Mouse (Mus musculus) urinary bladder, postnatal 14 days (tissue): ENCODE results near the gene Shisa9.
"Not testable (repeated sequence)": the region's sequence is repeated elsewhere in the genome, so short reads cannot be mapped to it uniquely, and the experiment has no call there.

Experiments
- DNase-seq: peaks from one replicate; pipeline ENCODE4 v3.0.0; 2021; ENCODE audit warnings: low spot score

The Shisa9 gene

DNA sequence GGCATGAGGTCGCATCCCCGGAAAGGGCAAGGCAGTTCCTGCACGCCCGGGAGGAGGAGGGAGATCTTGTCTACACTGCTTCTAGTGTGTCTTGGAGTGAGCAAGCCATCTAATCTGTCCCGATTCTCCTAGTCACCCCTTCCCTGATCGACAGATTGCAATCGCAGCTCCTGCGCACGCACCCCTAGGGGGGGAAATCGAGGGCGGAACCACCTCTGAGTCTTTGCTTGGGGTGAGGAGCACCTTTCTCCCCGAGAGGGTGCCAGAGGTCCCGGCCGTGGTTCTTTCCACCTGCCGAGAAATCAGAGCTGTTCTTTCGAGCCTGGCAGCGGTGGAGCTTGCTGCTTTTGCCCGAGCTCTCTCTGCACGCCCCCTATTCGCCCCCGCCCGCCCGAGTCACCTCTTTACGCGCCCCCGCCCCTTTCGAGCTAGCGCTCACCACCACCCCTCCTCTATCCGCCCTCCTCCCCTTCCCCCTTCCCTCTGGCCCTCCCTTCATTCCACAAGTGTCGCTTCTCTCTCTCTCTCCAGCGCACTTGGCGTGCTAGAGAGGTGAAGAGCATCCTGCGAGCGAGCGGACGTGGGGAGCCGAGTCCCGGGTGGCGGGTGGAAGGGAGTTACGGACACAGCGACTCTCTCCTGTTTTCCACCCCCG lies at the start of gene Shisa9:
Shisa9 (plus strand) TSS at position 498 of the 655 bp plus-strand sequence.
- peak; percentile 4 for DNase-seq

DNA sequence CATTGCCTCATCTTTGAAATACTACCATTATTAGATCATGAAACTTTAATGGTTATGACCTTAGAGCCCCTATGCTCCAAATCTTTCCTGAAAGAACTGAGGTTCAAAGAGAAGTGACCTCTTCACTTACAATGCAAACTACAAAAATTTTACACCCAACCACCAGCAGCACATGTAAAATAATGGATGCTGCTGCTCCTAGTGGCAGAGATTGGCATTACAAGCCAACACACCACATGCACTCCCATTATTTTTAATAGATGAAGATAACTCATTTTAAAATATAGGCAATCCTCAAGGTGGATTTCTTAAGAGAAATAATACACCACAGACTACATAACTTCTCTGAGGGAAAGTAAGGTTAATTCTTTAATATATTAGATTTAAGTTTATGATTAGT lies 43.4 kb upstream of the Shisa9 start:
- peak; percentile 45 for DNase-seq

DNA sequence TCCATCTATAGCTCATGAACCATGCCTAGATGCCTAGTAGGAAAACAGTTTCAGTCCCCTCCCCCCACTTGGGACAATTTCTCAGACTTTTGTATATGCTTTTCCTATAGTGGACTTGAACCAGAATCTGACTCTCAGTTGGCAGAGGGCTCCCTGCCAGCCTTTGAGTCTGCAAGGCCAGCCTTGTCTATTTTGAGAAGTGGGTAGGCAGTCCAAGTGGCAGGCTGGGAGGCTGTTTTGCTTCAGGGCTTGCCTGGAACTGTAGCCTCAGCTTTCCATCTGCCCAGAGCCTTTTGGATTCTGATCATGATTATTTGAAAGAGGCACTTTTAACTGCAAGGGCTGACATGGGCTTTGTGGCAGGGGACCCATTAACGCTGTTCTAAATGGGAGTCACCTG lies 23.2 kb upstream of the Shisa9 start:
- DNase-seq = no peak

DNA sequence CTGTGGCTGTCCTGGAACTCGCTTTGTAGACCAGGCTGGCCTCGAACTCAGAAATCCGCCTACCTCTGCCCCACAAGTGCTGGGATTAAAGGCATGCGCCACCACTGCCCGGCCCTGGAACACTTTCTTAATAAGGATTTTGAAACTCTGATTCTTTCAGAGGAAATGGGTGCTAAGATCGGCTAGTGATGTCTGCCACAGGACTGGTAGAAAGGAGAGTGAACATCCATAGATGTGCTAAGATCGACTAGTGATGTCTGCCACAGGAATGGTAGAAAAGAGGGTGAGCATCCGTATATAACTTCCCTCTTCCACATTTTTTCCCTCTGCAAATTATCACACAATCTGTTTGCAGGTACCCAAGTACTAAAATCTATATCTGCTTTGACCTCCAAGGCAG lies 17.9 kb upstream of the Shisa9 start:
- no peak for DNase-seq

DNA sequence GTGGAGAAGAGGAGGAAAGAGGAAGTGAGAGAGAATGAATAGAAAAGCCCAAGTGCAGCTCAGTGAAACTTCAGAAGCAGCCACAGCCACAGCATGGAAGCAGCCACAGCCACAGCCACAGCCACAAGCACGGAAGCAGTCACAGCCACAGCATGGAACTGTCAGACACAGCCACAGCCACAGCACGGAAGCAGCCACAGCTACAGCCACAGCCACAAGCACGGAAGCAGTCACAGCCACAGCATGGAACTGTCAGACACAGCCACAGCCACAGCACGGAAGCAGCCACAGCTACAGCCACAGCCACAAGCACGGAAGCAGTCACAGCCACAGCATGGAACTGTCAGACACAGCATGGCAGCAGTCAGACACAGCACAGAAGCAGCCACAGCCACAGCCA lies 17.1 kb upstream of the Shisa9 start:
- DNase-seq = not testable (repeated sequence)

DNA sequence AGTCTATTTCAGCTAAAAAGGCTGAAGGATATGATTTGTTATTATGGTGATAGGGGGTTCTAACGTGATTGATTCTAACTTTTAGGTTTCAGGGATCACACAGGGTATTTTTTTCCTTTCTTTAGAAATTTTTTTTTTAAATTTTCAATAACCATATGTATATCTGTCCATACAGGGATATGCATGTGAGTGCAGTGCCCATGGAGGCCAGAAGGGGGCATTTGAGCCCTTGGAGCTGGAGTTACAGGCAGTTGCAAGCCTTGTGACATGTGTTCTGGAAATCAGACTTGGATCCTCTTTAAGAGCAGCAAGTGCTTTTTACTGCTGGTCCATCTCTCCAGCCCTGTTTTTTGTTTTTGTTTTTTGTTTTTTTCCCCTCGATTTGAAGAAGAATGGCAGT lies 16.3 kb upstream of the Shisa9 start:
- DNase-seq = no peak

DNA sequence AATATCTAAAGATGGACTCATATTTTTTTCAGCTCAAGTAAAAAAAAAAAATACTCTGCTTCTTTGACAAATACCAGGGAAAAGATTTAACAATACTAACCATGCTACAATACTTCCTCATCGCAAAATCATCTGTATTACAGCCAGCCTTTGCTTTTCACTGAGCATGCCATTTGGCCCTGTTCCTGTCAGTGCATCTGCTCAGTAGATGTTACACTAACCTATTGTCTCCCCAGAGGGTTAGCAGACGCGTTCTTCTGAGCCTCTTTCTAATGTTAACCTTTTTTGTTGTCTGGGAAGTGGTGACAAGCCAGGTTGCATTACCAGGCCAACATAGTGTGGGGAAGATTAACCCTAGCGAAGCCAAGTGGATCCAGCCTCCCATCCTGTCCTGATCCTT lies 10.2 kb upstream of the Shisa9 start:
- DNase-seq = no peak

DNA sequence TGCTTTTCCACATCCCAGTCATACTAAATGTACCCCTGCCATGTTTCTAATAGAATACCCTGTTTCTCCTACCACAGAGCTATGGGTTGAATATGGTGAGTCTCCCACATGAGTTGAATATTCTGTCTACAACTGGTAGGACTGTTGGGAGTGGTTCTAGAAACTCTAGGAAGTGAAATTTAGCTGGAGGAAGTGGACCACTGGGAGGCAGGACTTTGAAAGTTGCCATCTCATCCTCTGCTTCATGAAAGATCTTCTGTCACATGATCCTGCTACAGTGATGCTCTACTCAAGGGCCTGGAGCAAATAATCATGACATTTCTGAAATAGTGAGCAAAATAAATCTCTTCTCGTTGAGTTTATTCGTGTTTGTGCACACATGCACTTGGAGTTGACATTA lies 7.2 kb upstream of the Shisa9 start:
- no peak for DNase-seq

DNA sequence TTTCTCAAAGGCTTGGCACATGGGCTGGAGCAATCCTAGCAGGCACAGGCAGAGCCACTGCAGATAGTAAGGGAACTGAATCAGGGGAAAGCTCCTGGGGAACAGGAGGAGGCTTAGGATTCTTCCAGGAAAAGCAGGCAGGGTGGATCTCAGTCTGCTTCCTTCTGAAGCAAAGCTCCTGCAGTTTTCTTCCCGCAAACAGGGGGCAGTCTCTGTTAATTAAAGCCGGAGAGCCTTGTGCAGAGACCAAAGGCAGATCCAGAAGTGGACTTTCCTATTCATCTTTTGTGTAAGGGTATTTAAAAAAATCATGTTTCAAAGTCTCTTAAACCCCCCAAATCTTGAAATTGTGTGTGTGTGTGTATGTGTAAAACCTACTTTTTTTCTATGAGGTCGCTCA lies 3.1 kb upstream of the Shisa9 start:
- DNase-seq = peak; percentile 24

DNA sequence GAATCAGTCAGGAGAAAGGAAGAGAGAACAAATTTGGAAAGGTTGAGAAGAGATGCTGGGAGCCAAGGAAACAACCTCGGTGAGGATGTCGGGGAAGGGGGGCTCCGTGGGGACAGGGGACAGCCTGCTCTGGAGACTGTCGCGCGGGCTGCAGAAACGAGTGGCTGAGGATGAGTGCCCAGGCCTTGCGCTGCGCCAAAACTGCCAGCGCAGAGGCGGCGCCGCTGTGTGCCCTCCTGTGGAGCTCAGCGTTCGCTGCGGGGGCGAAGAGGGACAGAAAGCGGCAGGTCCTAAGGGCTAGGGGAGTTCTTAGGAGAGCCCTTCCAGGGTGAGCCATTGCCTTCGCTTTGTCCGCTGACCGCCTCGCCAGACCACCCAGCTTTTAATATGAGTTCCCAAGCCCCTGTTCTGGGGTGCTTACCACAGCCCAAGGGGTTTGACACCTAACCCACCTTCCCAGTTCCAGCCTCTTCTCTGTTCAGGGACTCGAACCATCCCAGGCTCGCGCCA lies 752 bp upstream of the Shisa9 start:
- no peak for DNase-seq

DNA sequence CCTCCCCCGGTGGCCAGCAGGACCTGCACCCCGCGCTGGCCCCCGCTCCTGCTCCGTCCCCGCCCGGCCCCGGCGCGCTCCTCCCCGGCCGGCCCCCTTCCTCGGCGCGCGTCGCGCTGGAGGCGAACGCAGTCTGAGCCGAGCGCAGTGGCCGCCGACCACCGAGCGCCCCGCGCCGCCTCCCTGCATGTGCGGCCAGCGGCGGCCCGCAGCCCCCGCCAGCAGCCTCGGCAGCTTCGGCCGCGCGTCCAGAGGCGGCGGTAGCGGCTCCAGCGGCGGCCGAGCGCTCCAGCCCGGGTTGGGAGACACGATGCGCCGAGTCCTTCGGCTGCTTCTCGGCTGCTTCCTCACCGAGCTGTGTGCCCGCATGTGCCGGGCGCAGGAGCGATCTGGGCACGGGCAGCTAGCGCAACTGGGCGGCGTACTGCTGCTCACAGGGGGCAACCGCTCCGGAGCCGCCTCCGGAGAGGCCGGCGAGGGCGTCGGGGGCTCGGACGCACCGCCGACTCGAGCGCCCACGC lies 418 bp downstream of the Shisa9 start:
- DNase-seq = no peak

DNA sequence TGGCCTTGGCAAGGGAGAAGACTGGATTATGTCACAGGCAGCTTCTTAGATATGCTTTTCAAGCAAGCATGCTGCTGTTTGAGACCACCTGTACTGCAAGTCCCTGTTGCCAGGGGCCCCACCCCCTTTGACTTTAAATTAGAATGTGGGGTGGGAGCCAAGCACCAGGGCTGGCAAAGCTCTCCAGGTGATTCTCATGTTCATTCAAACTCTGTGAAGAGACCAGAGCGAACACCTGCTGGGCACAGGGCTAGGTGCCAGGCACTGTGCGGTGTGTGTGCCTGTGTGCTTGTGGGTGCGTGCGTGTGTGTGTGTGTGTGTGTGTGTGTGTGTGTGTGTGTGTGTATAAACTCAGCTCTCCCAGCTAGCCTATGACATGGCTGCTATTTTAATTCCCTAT lies 3.1 kb downstream of the Shisa9 start:
- no peak for DNase-seq

DNA sequence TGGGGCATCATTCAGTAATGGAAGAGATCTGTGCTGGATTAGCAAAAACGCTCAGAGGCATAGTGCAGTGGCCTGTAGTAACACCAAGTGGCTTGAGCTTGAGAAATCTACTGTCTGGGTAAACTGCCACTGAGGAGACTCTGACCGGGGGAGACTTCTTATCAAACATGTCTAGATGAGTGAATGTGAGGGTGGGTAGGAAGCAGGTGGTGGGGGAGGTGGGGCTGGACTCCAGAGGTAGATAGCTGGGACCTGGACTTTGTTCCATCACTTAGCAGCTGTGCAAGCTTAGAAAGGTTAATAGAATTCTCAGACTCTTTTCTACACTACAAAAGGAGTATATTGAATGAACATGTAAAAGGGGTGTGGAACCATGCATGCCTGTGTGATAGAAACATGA lies 21.3 kb downstream of the Shisa9 start:
- no peak for DNase-seq

DNA sequence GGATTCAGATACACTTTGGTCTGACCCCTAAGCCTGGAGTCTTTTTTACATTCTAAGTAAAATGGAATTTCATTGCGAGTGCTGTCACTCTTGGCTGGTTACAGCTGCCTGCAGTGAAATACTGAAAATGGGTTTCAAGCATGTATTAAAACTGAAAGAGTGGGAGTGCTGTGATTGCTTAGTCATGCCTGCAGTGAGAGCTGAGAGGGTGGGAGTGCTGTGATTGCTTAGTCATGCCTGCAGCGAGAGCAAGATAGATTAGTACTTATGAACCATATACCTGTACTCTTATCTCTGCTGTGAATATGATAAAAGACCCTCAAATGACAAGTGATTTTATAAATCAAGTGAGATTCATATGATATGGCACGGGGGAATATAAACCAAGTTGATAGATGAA lies 26.2 kb downstream of the Shisa9 start:
- DNase-seq = no peak

DNA sequence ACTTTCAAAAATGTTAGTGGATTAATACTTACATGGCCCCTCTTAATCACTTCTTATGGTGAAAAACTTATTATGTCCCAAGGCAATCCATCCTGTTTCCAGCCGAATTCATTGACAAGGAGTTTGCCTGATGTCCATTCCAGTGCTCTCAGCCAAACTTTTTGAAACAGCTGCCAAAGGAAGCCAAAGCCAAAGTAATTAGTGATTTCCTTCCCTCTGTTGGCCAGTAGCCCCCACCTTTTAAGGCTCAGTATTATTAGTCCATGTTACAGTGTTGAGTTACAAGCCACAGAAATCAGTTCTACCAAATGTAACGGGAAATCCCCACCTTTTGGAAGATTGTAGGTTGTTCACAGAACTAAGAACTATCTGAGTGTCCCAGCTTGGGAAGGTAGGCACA lies 28.8 kb downstream of the Shisa9 start:
- DNase-seq = no peak

DNA sequence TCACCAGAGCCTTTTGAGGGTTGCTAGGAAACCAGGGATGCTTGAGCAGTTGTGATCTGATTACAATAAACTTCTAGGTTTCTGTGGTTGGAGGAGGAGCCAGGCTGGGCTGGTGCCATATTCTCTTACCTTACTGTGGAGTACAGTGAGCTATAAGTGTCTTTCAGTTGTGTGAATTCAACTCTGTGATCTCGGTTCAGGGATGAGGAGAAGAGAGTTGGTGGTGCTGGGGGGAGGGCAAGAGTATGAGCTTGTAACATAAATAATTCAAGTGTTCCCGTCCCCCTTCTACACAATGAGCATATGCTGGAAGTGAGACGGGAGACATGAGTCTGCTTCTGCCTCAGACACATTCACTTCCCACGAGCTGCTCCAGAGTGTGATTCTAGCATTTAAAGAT lies 30.6 kb downstream of the Shisa9 start:
- no peak for DNase-seq

DNA sequence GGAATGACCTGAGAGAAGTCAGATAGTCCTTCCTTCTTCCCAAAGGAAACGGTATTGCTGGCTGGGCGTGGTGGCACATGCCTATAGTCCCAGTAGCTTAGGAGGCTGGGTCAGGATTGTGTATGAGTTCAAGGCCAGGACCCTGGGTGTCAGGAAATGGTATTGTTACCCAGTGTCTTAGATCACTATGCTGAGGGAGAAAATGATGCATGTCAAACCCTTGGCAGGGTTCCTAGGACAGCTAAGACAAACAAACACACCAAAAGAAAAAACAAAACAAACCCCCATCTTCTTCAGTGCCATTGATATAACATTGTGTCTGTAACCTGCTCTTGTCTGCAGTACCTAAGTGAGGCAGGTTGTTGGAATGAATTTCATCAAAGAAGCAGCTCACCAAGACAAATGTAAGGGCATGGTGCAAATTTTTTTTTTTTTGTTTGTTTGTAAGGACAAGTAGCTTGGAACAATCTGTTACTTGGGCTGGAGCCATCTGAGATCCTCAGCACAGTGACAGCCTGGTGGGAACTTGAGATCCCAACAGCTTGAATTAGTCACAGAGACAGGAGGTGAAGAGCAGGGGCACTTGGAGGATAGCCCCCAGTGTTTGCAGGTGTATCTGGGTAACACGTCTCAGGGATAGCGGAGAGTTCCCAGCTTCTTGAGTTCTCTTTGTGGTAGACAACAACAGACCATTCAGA lies 34.2 kb downstream of the Shisa9 start:
- DNase-seq = no peak

DNA sequence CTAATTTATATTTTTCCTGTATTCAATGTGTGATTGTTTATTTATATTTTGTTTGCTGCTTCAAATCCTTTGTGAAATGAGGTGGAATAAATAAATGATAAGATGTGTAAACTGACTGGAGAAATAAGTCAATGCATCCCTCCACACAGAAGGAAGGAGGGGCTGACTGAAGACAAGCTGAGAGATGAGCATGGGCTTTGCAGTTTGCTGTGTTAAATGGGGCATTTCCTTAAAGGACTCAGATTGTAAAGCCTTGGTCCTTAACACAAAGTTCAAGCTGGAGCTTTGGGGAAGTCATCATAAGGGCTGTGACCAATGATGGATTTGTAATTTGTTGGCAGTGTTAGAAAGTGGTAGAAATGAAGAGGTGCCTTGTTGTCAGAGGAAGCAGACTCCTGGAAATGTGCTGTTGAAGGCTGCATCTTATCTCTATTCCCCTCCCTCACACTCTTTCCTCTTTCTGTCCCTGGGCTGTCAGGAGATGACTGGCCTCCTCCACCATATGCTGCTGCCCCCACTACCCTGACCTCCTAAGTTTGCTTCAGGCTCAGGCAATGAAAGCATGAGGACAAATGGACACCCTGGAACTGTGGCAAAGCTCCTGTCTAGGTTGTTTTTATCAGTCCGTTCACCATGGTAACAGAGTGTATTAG lies 36.3 kb downstream of the Shisa9 start:
- DNase-seq = no peak

DNA sequence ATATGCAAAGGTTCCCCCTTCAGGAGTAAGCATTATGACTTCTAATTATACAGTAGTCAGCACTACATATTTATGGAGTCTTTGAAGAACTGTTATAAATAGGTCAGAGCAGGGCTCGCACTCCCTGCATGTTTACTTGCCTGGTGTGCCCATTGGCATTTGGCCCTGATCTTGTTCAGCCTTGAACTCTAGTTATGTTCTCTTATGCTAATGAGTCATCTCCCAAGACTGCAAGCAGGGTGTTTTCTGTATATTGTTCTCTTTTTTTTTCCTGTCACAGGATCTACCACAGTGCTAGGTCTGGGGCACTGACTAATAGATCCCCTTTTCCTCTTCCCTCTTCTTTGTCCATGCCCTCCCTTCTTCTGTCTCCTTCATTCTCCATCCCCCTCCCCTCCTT lies 48.5 kb downstream of the Shisa9 start:
- peak; percentile 23 for DNase-seq

DNA sequence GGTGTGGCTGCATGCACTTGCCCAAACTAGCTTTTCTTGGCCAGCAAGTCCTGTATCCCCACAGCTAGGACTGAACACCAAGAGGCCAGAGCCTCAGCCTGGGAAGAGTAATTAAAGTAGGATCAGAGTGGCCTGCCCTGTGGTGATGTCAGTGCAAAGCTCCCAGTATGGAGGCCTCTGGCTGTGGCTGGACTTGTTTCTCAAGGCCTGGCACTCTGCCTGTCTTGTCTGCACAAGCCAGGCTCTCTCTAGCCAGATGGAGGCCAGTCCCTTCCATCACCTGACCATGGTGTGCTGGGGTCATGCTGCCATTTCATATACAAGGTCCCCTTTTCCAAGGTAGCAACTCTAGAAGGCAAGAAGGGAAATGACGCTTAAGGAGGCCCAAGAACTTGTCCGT lies 51.0 kb downstream of the Shisa9 start:
- DNase-seq = peak; percentile 9

DNA sequence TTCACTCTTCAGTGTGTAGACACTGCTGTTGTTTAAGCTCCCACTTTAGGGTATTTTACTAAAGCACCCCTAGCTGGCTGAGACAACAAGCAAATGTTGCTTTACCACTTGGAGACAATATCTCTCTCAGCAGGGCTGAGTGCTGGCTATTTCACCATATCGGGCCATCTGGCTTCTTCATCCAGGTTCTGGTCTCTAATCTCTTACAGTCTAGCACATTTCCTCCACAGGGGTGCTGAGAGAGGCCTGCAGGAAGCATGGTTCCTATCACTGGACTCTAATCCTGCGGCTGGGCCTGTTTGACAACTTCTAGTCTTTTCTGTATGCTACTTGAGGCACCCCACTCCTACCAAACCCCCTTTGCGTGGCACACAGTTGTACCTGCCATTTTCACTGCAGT lies 51.7 kb downstream of the Shisa9 start:
- no peak for DNase-seq

DNA sequence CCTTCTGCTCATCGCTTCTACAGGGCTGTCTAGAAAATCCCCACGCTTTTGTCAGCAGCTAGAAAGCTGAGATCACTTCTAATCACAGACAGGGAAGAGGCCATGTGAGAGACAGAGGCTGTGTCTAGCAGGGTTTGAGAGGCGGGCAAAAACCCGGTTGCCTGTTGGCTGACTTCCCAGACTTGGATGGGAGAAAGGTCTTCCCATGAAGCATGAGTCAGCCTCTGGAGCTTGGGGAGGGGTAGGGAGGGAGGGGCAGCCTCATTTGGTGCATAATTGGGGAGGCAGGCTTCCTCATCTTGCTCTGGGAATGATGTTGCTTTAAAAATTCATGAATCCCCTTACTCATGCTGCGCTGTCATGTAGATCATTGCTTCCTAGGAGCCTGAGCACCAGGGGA lies 57.0 kb downstream of the Shisa9 start:
- peak; percentile 49 for DNase-seq

DNA sequence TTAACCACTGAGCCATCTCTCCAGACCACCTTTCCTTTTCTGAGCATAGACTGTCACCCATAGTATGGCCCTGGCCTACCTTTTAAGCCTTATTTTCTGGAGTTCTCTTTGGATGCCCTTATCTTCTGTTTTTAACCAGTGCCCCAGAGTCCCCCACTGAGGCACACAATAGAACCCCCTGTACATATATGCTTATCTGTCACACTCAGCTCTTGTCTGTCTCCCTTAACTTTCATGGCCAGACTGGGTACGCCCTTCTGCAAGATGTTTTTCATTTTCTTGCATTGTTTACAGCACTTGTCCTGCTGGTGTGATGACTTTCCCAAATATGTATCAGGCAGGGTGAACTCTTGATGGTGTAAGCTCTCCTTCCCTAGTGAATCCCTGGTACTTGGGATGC lies 68.1 kb downstream of the Shisa9 start:
- DNase-seq = no peak
